Mouse (Mus musculus) erythroblast, embryonic 14.5 days (primary cell): ENCODE results near the gene Col5a1. TPM values are rescaled to one million over a fixed set of nuclear protein-coding genes. Genes with fewer than 3 reads are reported as not detected.

Experiments used
- H3K27me3 ChIP-seq: 2 replicates; pipeline ENCODE4 v1.6.1; 2012; ENCODE audit warnings: inconsistent platforms; ENCODE audit not compliant: control insufficient read depth
- H3K36me3 ChIP-seq: 2 replicates; pipeline ENCODE4 v1.6.1; 2012; ENCODE audit warnings: mild to moderate bottlenecking, inconsistent platforms; ENCODE audit not compliant: control insufficient read depth
- H3K4me1 ChIP-seq: 2 replicates; pipeline ENCODE4 v1.6.1; 2012; ENCODE audit warnings: inconsistent platforms; ENCODE audit not compliant: control insufficient read depth
- H3K4me3 ChIP-seq: replicated peaks from 2 replicates; pipeline ENCODE3; 2012; ENCODE audit warnings: moderate library complexity, mild to moderate bottlenecking, inconsistent platforms
- H3K9me3 ChIP-seq: 2 replicates; pipeline ENCODE4 v1.6.1; 2012; ENCODE audit warnings: low read length, inconsistent platforms, mixed read lengths; ENCODE audit not compliant: control insufficient read depth
- GATA1 ChIP-seq: IDR thresholded peaks from 2 replicates; pipeline ENCODE4 v1.6.1; 2012; ENCODE audit warnings: low read length, inconsistent platforms, mixed read lengths
- TAL1 ChIP-seq: IDR thresholded peaks from 3 replicates; pipeline ENCODE4 v1.6.1; 2012; ENCODE audit warnings: low read length, inconsistent platforms, mixed read lengths
- polyA plus RNA-seq: library from polyadenylated mRNA; stranded (reverse); fragments of >175 nt; gene quantifications from 2 replicates; pipeline ENCODE4 v1.2.3, GENCODE M21; 2012

The Col5a1 gene
- polyA plus RNA-seq, 1 experiment, result 1.2 TPM

GRCm38 (mm10) chr2:27876724-27877504 lies 9.3 kb upstream of the Col5a1 start:
- no peaks in the 10 kb centered on the region for H3K27me3 ChIP-seq
- no peaks in the 10 kb centered on the region for H3K36me3 ChIP-seq
- H3K4me1 ChIP-seq, result no peaks in the 10 kb centered on the region
- no peak overlapping the region for H3K4me3 ChIP-seq
- TF ChIP-seq TAL1, result no peak
- no peak for TF ChIP-seq GATA1
- peaks cover 2% of the 10 kb centered on the region; the same call in 1 of the 2 replicates for H3K9me3 ChIP-seq

- no peaks in the 10 kb centered on the region for H3K36me3 ChIP-seq
- no peak overlapping the region for H3K4me3 ChIP-seq
- no peak for TF ChIP-seq GATA1
- TF ChIP-seq TAL1, result no peak
- no peaks in the 10 kb centered on the region for H3K4me1 ChIP-seq
- peaks cover 2% of the 10 kb centered on the region; the same call in 1 of the 2 replicates for H3K9me3 ChIP-seq
- no peaks in the 10 kb centered on the region for H3K27me3 ChIP-seq
These were observed 8.2 kb upstream of the Col5a1 start for GRCm38 (mm10) chr2:27878066-27878465.

GRCm38 (mm10) chr2:27883276-27883675 lies 2.9 kb upstream of the Col5a1 start:
- Histone ChIP-seq H3K36me3 (no peaks in the 10 kb centered on the region), H3K4me1 (no peaks in the 10 kb centered on the region), H3K4me3 (no peak overlapping the region), H3K27me3 (peaks cover 40% of the 10 kb centered on the region), H3K9me3 (peaks cover 2% of the 10 kb centered on the region; the same call in 1 of the 2 replicates)
- TF ChIP-seq GATA1 (no peak), TAL1 (no peak)

- H3K27me3 ChIP-seq, result peaks cover 54% of the 10 kb centered on the region
- H3K4me1 ChIP-seq, result no peaks in the 10 kb centered on the region
- H3K4me3 ChIP-seq, result no peak overlapping the region
- TF ChIP-seq GATA1, result no peak
- H3K9me3 ChIP-seq, result no peaks in the 10 kb centered on the region
- no peaks in the 10 kb centered on the region for H3K36me3 ChIP-seq
These were observed 623 bp upstream of the Col5a1 start for GRCm38 (mm10) chr2:27885456-27886147.

GRCm38 (mm10) chr2:27886608-27887460 lies 609 bp downstream of the Col5a1 start:
- Histone ChIP-seq H3K9me3 (no peaks in the 10 kb centered on the region), H3K4me3 (peak overlapping the region; percentile 47), H3K27me3 (peaks cover 54% of the 10 kb centered on the region), H3K4me1 (no peaks in the 10 kb centered on the region), H3K36me3 (no peaks in the 10 kb centered on the region)
- no peak for TF ChIP-seq TAL1
- TF ChIP-seq GATA1, result no peak

- Histone ChIP-seq H3K4me1 (no peaks in the 10 kb centered on the region), H3K27me3 (peaks cover 54% of the 10 kb centered on the region), H3K9me3 (no peaks in the 10 kb centered on the region), H3K36me3 (no peaks in the 10 kb centered on the region), H3K4me3 (no peak overlapping the region)
- TF ChIP-seq TAL1 (no peak), GATA1 (no peak)
These were observed 1.4 kb downstream of the Col5a1 start for GRCm38 (mm10) chr2:27887461-27888264.

- H3K4me3 ChIP-seq, result no peak overlapping the region
- TF ChIP-seq TAL1 (no peak), GATA1 (no peak)
- H3K36me3 ChIP-seq, result no peaks in the 10 kb centered on the region
- H3K9me3 ChIP-seq, result peaks cover 3% of the 10 kb centered on the region; the same call in 1 of the 2 replicates
- H3K4me1 ChIP-seq, result no peaks in the 10 kb centered on the region
- peaks cover 54% of the 10 kb centered on the region for H3K27me3 ChIP-seq
These were observed 2.6 kb downstream of the Col5a1 start for GRCm38 (mm10) chr2:27888603-27889545.
